Mouse (Mus musculus) hindbrain, embryonic 13.5 days (tissue): Measurements from ENCODE around the gene Npffr2. TPM values are rescaled to one million over a fixed set of nuclear protein-coding genes. Genes with fewer than 3 reads are reported as not detected.

Experiments
- ATAC-seq: fragments of 200-750 bp; cut with Nextera tagmentation; 2 replicates; pipeline ENCODE4 v1.8.0; 2017; ENCODE audit warnings: moderate TSS enrichment; ENCODE audit not compliant: low FRiP score
- H3K27ac ChIP-seq: fragments of 300-500 bp; sonication (generic); 2 replicates; pipeline ENCODE4 v1.5.1; 2015; ENCODE audit warnings: inconsistent platforms, mild to moderate bottlenecking, moderate library complexity
- H3K27me3 ChIP-seq: fragments of 300-500 bp; sonication (generic); 2 replicates; pipeline ENCODE4 v1.6.1; 2015; ENCODE audit warnings: mild to moderate bottlenecking, inconsistent platforms
- H3K36me3 ChIP-seq: fragments of 300-500 bp; sonication (generic); 2 replicates; pipeline ENCODE4 v1.6.1; 2015; ENCODE audit warnings: mild to moderate bottlenecking, inconsistent platforms
- H3K4me1 ChIP-seq: fragments of 300-500 bp; sonication (generic); replicated peaks from 2 replicates; pipeline ENCODE4 v1.6.1; 2015; ENCODE audit warnings: inconsistent platforms
- H3K4me2 ChIP-seq: fragments of 300-500 bp; sonication (generic); 2 replicates; pipeline ENCODE4 v1.6.1; 2015; ENCODE audit warnings: inconsistent platforms, mild to moderate bottlenecking, moderate library complexity
- H3K4me3 ChIP-seq: fragments of 300-500 bp; sonication (generic); 2 replicates; pipeline ENCODE4 v1.5.1; 2015; ENCODE audit warnings: mild to moderate bottlenecking, inconsistent platforms
- H3K9ac ChIP-seq: fragments of 300-500 bp; sonication (generic); 2 replicates; pipeline ENCODE4 v1.6.1; 2015; ENCODE audit warnings: mild to moderate bottlenecking, inconsistent platforms
- H3K9me3 ChIP-seq: fragments of 300-500 bp; sonication (generic); 2 replicates; pipeline ENCODE4 v1.6.1; 2016; ENCODE audit warnings: inconsistent platforms
- WGBS: fragments of 180-500 bp; shearing (Covaris S2); methylation state at CpG from one replicate; pipeline ENCODE4 v1.1.7; 2015; 5-methylcytosine and 5-hydroxymethylcytosine counted together
- polyA plus RNA-seq: library from polyadenylated mRNA; unstranded; fragments of >200 nt; fragmentation: Nextera tagmentation; extraction: Ambion mirVana; gene quantifications from 2 replicates; pipeline ENCODE4 v1.2.1, GENCODE M21; 2015

Gene Npffr2
- polyA plus RNA-seq, 1 experiment from 2014 or later, result 0.13 TPM

DNA sequence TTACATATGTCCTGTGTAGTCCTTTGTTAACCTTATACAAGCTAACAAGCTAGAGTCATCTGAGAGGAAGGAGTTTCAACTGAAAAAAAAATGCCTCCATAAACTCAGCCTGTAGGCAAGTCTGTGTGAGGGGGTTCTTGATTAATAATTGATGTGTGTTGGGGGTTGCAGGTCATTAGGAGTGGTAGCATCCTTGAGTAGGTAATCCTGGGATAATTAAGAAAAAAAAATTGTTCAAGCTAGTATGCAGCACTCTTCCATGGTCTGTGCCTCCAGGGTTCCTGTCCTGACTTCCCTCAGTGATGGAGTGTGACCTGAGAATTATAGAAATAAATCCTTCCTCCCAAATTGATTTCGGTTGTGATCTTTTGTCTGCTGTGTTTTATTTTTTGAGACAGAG, 52.0 kb downstream of the Npffr2 start:
- Histone ChIP-seq H3K9me3 (no peaks in the 10 kb centered on the region), H3K4me3 (no peak overlapping the region), H3K9ac (no peak overlapping the region), H3K27ac (no peak overlapping the region), H3K36me3 (no peaks in the 10 kb centered on the region), H3K4me1 (peaks cover 5% of the 10 kb centered on the region; the same call in 1 of the 2 replicates), H3K27me3 (no peaks in the 10 kb centered on the region), H3K4me2 (no peak overlapping the region)
- ATAC-seq, result no peak
- 82% methylated on average over 1 of the region's 1 CpGs for WGBS

DNA sequence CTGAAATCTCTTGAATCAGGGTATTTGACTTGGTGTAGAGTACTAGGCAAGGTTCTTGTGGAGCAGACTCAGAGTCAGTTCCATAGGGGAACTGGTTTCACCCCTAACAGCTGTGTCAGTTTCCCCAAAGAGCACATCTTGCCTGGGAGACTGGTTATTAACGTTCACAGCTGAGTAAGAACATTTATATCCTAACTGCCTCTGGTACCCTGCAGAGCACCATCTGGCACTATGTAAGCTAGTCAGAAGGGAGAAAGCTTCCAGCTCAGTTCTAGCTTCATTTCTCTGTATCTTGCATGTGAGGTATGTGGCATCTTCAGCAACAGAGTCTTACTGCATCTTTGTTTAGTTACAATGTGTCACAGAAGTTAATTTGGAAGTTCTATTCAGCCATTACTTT, 53.9 kb downstream of the Npffr2 start:
- Histone ChIP-seq H3K27ac (no peak overlapping the region), H3K4me2 (no peak overlapping the region), H3K4me3 (no peak overlapping the region), H3K4me1 (peaks cover 5% of the 10 kb centered on the region; the same call in 1 of the 2 replicates), H3K9ac (no peak overlapping the region), H3K27me3 (no peaks in the 10 kb centered on the region), H3K36me3 (no peaks in the 10 kb centered on the region), H3K9me3 (no peaks in the 10 kb centered on the region)
- 33% methylated on average over 1 of the region's 1 CpGs for WGBS
- peak; percentile 82 for ATAC-seq

- H3K4me2 ChIP-seq, result no peak overlapping the region
- H3K4me1 ChIP-seq, result peaks cover 5% of the 10 kb centered on the region; the same call in 1 of the 2 replicates
- no peak overlapping the region for H3K9ac ChIP-seq
- no peaks in the 10 kb centered on the region for H3K9me3 ChIP-seq
- no peaks in the 10 kb centered on the region for H3K27me3 ChIP-seq
- peak overlapping the region; percentile 18; the same call in 1 of the 2 replicates for H3K27ac ChIP-seq
- H3K36me3 ChIP-seq, result no peaks in the 10 kb centered on the region
- 63% methylated on average over 5 of the region's 5 CpGs for WGBS
- ATAC-seq, result peak; percentile 88
- H3K4me3 ChIP-seq, result no peak overlapping the region
Observed at GRCm38 (mm10) chr5:89581742-89582366, 54.6 kb downstream of the Npffr2 start.

DNA sequence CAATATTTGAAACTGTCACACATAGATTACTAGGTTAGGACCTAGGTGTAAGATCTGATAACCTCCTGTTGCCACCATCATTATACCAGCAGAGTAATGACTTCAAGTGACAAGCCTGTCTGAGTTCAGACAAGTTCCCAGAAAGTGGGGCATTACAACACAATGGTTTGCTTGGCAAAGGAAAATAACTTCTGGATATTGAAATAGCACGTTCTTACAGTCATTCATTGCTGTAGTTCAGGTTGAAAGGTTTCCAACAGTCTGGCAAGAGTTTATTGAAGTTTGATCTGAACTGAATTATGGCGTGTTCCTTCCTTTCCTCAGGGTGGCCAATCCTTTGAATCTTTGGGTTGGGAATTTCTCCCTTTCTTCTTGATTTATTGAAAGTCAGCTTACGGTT, 57.8 kb downstream of the Npffr2 start:
- Histone ChIP-seq H3K9ac (no peak overlapping the region), H3K4me3 (no peak overlapping the region), H3K4me1 (peaks cover 5% of the 10 kb centered on the region; the same call in 1 of the 2 replicates), H3K27ac (no peak overlapping the region), H3K27me3 (no peaks in the 10 kb centered on the region), H3K4me2 (no peak overlapping the region), H3K9me3 (no peaks in the 10 kb centered on the region), H3K36me3 (no peaks in the 10 kb centered on the region)
- WGBS, result 89% methylated on average over 3 of the region's 3 CpGs
- ATAC-seq, result no peak

DNA sequence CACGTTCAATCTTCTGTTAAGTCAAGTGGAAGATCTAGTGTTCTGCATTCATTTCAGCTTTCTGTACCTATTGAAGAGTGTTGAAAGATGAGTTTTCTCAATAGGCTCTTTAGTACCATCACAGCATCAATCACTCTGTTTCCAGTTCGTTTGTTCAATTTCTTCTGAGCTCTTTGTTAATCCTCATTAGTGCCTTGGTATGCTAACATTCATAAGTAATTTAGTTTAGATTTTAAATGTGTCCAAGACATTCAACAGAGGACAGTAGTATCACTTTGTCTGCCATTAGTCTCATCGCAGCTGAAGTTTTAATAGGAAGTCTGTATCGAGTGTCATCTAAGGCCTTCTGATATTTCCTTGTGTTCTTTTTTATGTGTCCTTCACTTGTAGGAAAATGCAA, 65.1 kb downstream of the Npffr2 start:
- no peak overlapping the region for H3K27ac ChIP-seq
- H3K9me3 ChIP-seq, result no peaks in the 10 kb centered on the region
- no peak overlapping the region for H3K4me2 ChIP-seq
- H3K9ac ChIP-seq, result no peak overlapping the region
- H3K27me3 ChIP-seq, result no peaks in the 10 kb centered on the region
- H3K4me1 ChIP-seq, result no peaks in the 10 kb centered on the region
- ATAC-seq, result no peak
- no peaks in the 10 kb centered on the region for H3K36me3 ChIP-seq
- 55% methylated on average over 4 of the region's 4 CpGs for WGBS
- no peak overlapping the region for H3K4me3 ChIP-seq

GRCm38 (mm10) chr5:89611322-89612015, 84.2 kb downstream of the Npffr2 start:
- Histone ChIP-seq H3K27me3 (no peaks in the 10 kb centered on the region), H3K9ac (no peak overlapping the region), H3K4me3 (no peak overlapping the region), H3K4me2 (no peak overlapping the region), H3K27ac (no peak overlapping the region), H3K36me3 (no peaks in the 10 kb centered on the region), H3K4me1 (0 out of 2 replicates have a peak, but pooled peaks cover 3% of the 10 kb centered on the region), H3K9me3 (no peaks in the 10 kb centered on the region)
- WGBS, result 68% methylated on average over 2 of the region's 2 CpGs
- no peak for ATAC-seq

DNA sequence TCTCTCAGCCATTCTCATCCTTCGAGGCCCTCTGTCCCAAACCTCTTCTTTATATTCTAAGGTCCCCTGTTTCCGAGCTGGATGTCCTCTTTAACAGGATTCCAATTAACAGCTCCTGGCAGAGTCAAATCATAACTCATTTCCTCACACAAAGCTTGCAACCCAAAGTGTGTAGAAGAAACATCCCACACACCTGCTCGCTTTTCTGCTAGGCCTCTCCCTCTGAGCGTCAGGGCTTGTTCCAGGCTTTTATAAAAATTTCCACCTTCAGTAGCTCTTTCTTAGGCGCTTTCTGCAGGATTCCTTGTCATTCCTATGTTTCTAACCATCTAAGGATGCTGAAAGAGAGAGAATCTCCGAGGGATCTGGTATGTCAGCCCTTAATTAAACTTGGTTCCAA, 85.0 kb downstream of the Npffr2 start:
- H3K4me3 ChIP-seq, result no peak overlapping the region
- WGBS, result 74% methylated on average over 6 of the region's 6 CpGs
- ATAC-seq, result no peak

GRCm38 (mm10) chr5:89631599-89631998, 104.4 kb downstream of the Npffr2 start:
- Histone ChIP-seq H3K9me3 (no peaks in the 10 kb centered on the region), H3K4me3 (no peak overlapping the region), H3K27ac (no peak overlapping the region), H3K36me3 (no peaks in the 10 kb centered on the region), H3K4me2 (no peak overlapping the region), H3K27me3 (no peaks in the 10 kb centered on the region), H3K9ac (no peak overlapping the region), H3K4me1 (no peaks in the 10 kb centered on the region)
- WGBS, result 74% methylated on average over 1 of the region's 1 CpGs
- ATAC-seq, result no peak

More for the DNA sequence above, 85.0 kb downstream of the Npffr2 start:
- H3K9ac ChIP-seq, result no peak overlapping the region
- no peaks in the 10 kb centered on the region for H3K9me3 ChIP-seq
- no peaks in the 10 kb centered on the region for H3K27me3 ChIP-seq
- no peak overlapping the region for H3K27ac ChIP-seq
- no peaks in the 10 kb centered on the region for H3K36me3 ChIP-seq
- H3K4me2 ChIP-seq, result no peak overlapping the region
- 0 out of 2 replicates have a peak, but pooled peaks cover 3% of the 10 kb centered on the region for H3K4me1 ChIP-seq

Other genes with a start within 250 kb of the Npffr2 start
- gene Gc, start 69.5 kb upstream of the Npffr2 start, polyA plus RNA-seq, result 0.18 TPM in 1 of 2 replicates, not detected in the other